Mouse (Mus musculus) monocyte, adult 2 months (primary cell): ENCODE data around the gene Lnx1.

Experiments used
- DNase-seq, 2 experiments: peaks; one replicate each; pipeline ENCODE4 v3.0.0; 2022; ENCODE audit warnings: low spot score in 2 of 2, low read depth in 1 of 2

The Lnx1 gene

DNA sequence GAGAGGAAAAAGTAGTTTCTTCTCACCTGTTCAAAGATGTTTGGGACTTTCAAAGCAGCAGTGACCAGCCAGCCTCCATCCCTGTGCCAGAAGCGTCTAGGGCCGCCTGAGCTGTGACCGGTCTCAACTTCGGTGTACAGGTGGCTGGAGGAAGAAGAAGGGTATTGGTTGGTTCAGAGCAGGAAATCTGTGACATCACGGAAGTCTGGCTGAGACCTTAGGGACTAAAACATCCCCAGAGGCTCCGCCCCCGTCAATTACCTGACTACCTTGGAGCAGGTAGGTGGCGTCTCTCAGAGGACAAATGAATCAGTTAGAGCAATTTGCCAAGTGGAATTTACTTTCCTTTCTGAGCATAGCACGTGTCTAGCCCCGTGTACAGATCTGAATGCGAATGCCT, at the start of gene Lnx1:
TSS of gene Lnx1 (minus strand) at position 147 of the 400 bp plus-strand sequence.
- no peak for DNase-seq

DNA sequence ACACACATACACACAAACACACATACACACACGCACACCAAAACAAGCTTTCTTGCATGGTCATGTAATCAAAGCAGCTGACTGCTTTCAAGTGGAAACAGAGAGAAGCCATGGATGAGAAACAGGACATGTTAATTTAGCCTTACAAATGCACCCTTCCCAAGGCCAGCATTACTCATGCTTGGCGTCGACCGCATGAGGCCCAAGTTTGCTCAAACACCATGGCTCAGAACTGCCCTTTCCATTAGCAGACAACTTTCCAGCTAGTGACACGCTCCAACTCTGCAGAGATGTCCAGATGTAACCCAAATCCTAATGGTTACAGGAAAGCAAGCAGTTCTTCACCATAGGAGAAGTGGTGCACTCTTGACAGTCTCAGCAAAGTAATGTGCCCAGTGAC, 47.8 kb upstream of the Lnx1 start:
- DNase-seq: no peak

DNA sequence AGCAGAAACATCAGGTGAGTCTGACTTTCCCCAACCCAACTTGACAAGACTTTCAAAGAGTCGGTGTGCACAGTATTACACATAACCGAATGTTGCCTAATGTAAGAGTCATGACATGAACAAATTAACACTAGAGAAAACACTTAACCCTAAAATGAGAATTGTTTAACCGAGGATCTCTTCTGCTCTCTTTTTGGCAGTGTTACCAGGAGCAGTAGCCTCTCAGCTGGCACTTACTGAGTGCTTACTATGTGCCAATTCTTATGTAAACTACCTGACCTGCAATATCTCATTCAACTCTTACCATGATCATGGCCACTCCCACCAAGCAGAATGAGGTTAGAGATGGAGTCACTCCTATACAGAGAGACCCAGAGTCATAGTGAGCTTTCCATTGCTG, 44.8 kb upstream of the Lnx1 start:
- no peak for DNase-seq

DNA sequence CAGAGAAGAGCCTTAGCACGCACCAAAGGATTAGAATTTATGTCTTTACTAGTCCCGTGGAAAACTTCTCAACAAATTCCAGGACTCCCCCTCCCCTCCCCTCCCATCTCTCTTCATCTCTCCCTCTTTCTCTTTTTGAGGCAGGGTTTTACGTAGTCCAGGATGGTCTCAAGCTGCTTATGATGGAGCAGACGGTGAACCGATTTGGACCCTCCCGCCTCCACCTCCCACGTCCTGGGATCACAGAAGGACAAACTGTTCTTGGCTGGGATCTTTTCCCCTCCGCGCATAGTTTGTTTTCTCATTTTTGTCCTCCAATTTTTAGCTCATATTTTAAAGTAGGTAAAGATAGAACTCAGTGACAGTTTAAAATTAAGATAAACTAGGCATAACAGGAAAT, 38.2 kb upstream of the Lnx1 start:
- DNase-seq: no peak

DNA sequence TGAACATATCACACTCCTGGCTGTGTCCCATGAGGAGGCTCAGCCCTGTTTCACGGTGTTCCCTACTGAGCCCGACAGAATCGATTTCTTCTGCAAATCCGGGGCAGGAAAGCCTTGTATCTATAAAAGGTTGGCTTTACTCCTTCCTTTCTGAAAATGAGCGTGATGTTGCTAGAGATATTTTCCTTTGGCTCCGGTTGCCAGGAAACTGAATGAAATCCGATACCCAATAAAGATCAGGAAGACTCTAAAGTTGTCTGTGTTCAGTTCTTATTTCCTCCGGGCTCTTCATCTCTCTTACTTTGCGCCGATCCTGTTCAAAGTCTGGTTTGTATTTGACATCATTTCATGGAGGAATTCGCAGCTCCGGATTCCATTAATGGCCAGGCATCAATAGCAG, 36.7 kb upstream of the Lnx1 start:
- no peak for DNase-seq

DNA sequence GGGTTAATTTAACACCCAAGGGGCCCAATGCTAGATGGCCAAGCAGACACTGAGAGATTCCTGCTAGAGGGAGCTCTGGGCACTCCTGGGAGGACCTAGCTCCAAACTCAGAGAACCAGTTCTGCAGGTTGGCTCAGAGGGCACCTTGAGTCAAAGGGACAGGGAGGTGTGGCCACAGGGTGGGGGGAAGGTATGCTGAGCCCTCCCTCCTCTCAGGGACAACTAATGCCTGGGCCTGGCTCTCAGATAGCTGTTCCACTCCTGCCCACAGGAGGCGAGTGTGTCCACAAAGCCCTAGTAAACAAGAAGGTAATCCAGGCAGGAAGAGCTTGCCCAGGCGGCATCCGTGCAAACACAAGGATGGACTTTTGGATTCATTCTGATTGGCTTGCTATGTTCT, 35.6 kb upstream of the Lnx1 start:
- no peak for DNase-seq

DNA sequence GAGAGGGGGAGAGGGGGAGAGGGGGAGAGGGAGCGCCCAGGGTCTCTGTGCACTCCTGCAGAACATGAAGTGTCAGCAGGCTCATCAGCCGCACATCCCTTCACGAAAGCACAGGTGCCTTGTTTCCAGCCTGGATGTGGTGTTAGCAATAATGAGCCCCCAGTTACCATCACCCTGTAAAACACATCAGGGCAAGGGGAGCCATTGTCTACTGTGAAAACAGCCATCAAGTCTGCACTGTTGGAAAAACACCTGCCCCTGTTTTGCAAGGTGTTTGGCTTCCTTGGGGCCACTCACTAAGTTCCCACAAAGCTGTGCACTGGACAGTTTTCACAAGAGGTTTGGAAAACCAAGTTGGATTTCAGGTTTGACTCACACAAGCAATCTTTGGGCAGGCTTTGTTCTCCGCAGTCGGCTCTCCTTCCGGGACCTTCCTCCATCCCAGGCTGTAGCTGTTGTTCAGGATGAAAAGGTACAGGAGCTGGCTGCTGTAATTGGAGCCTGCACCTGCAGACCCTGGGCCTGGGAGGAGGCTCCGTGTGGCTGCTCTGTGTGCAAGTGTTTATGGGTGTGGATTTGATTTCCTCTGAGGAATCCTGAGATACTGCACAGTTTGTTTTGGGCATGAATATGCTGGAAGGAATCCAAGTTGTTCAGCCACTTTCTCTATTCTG, 31.3 kb upstream of the Lnx1 start:
- no peak for DNase-seq

DNA sequence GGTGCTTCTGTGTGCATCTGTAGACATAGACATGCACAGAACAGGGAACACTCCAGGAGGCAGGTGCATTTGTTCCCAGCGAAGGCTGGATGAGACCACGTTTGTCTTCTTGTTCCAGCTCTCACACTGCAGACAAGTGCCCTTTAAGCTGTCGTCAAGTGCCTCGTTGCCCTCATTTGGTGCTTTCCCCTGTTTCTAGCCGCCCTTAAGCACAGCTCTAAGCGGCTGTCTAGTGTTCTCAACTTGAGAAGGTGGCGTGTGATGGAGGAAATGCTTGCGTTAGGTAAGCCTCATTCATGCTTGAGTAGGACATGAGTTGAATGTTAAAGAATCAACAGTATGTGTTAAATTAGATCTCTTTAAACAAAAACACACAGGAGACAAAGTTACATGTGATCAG, 29.9 kb upstream of the Lnx1 start:
- no peak for DNase-seq

DNA sequence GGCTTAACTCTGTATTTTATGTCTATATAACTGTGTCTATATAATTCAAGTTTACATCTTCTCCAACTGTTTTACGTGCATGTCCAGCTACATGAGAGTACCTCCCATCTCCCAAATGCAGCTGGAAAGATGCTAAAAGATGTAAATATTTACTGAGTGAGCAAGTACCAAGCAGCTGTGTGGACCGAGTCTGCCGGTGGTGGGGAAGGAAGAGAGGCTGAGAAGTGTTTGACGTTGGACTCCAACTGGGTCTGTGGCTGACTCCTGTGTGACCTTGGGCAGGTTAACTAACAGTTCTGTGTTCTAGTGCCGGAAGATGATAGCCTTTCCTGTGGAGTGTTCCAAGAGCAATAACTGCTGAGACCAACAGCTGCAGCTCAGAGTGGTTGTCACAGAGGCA, 27.9 kb upstream of the Lnx1 start:
- DNase-seq: no peak

DNA sequence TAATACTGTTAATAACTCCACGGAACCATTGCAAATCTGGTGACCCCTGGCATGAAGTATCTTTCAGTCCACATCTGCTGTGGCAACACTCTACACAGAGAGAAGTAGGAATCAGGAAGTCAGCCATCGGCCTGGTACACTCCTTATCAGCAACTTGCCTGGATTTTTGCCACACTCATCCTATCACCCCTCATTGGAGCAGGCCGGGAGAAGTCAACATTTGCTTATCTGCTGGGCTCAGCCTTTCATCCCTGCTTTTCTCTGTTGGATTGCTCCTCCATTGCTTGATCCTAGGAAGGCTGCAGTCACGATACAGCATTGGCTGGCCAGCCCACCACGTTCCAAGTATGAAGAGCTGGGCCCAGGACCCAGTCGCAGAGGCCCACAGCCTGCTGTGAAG, 26.9 kb upstream of the Lnx1 start:
- no peak for DNase-seq

DNA sequence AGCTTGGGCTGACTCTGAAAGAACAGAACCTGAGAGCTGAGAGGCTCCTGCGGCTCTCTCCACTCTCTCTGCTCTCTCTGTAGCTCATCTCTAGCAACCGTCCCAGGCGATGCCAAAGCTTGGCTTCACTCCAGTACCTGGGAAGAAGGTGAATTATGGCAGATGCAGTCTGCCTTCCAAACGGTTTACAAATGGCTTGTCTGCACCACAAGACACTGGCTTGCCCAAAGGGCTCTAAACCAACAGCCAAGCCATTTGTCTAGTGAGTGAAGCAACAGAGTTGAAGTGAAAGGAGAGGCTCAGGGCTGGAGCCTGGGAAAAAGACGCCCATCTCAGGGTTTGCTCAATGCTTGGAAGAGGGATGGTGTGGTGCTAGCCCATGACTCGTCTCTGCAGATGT, 25.5 kb upstream of the Lnx1 start:
- no peak for DNase-seq

DNA sequence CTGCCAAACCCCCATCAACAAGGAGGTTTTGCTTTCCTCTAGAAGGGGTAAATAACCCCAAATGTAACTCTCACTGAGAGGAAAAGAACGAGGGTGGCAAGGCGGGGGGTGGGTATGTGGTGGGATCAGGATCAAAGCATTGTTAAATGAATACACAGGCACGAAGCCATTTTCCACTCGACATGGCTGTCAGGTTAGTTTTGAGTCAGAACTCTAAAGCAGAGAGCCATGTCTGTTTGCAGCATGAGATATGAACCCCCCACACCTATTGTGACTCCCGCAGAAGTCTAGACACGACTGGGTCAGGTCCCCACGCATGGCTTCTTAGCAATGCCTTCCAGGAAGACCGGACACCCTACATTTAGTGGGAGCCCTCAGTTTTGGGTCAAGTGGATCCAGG, 24.6 kb upstream of the Lnx1 start:
- DNase-seq: no peak

DNA sequence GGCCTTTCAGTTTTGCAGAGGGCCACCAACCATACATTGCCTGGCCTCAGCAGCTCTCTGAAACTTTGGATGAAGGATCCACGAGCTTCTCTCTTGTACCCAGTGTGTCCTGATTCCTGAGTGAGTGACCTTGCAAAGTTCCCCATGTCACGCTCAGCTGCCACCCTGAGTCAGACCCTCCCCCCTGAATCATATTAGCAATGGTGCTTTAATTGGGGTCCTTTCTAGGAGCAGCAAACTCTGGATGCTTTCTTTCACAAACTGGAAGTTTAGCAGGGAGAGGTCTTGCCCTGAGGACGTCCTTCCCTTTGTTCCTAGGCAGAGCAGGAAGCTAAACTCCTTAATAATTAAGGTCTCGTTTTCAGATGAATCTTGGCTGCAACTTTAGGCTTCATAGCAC, 22.8 kb upstream of the Lnx1 start:
- no peak for DNase-seq

DNA sequence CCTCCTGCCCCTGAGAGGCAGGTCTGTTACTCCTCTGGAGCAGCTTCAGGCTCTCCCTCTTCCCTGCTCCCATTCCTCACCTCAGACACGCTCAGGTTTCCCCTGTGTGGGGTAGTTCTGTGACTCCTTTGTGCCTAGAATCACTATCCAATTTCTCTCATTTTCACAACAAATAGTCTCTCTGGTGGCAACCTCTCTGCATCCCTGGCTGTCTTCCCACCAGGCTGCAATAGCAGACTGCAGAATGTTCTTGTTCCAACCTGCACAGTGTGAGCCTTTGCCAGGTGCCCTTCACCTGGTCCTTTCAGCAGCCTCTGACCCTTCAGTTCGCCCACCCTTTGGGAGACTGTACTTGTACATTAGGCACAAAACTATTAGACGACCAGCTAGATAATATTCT, 19.1 kb upstream of the Lnx1 start:
- DNase-seq: no peak

DNA sequence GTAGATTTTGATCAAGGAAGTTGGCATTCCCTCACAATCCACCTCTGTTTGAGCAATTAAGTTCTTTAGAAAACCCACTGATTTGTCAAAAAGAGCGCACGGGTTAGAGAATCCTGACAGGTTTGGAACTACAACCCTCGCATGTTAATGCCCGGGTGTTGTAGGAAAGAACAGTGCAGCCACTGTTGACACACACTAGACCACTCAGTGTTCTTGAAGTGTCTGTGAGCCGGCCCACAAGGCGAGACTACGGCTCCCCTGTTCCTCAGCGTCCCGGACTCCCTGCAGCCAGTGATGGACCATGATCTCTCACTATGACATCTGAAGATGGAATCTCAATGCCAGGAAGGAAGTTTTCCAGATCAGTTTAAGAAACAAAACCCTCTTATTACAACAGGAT, 17.9 kb upstream of the Lnx1 start:
- DNase-seq: no peak

DNA sequence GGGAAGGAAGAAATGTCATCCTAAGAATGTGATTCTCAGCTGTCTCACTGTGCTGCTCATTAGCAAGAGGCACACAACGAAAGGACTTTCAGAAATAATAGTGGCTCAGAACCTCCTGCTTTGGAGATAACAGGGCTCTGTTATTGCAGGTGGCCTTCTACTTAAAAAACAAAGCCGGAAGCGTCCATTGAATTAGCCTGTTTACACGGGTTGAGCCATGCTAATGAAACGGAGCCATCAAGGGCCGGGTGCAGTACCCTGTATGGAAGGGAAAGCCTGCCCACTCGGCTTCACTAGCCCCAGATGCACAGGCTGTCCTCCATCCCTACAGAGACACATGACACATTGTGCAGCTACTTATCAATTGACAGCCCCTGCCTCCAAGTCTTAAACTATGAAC, 13.5 kb upstream of the Lnx1 start:
- no peak for DNase-seq

DNA sequence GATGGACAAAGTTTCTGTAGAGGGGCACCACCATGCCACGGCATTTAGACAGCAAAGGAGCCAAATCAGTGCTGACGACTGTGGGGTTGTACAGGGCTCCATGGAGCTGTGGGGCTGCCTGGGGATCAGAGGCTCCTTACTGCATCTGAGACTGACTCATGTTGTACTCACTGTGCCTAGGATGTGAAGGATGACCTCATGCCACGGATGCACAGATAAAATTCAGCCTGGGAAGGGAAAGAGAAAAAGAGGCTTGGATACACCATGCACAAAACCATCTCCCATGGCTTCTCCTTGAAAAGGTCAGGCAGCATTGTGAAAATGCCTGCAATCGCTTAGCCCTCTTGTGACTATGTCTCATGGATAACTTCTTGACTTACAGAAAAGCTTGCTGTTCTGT, 10.1 kb upstream of the Lnx1 start:
- DNase-seq: no peak

DNA sequence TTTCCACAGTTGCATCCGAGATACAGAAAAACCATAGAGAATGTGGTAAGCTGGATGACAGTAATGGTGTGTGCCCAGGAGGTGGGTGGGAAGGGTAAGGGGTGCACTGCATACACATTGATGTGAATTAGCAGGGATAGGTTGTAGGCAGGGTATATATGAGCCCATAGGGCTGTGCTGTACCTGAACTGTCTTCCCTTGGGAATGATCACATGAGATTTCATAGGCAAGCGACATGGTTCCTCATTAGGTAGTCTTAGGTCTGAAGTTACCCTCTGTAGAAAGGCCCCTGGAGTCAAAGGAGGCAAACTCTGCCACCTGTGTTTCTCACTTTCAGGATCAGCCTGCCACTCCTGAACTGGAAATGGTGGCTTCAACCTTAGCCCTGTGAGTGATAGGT, 9.3 kb upstream of the Lnx1 start:
- DNase-seq: no peak

DNA sequence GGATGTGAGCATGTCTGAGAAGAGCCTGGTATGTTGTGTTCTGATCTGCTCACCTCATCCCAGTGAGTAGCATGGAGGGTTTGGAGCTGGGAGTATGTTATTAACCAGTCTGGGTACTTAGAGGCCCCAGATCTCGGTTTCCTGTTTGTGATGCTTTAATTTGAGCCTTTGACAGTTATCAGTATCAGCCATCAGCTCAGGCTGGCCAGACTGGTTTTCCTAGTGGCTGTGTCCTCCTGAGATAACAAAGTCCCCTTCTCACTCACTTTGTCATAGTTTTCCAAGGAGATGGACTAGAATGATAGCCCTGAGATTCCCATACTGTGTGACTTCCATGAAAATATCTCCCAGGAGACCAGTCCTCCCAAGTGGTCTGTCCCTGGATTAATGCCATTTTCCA, 8.3 kb upstream of the Lnx1 start:
- no peak for DNase-seq

DNA sequence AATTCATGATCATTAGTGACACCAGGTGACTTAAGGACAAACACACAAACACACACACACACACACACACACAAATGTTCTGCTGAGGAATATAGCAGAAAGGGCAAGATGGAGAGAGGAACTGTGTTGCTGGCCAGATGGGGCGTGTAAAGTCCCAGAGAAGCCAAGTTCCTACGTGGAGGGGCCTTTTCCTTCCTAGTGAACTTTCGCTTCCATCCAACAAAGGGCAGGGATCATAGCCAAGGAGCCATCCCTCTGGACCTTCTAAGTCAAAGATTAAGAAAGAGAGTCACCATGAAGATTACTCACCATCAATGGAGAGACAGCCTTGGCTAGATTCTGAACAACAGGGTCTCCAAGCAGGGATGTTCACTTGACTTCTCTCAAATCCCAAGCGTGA, 7.5 kb upstream of the Lnx1 start:
- DNase-seq: no peak

DNA sequence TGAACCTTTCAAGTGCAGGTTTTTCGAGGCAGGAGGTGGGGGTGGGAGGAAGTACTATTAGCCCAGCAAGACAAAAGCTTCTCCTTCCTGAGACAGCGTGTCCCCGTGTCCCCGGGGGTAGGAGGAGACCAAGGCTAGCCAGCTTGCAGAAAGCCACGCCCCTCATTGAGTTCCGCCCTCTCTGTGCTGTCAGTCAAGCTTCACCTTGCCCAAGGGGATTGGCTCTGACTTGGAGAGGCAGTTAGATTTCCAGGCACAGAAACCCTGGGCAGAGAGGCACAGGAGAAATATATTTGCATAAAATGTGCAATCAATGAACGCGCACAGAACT, 1.7 kb upstream of the Lnx1 start:
- DNase-seq: peak; percentile 7 to 25

DNA sequence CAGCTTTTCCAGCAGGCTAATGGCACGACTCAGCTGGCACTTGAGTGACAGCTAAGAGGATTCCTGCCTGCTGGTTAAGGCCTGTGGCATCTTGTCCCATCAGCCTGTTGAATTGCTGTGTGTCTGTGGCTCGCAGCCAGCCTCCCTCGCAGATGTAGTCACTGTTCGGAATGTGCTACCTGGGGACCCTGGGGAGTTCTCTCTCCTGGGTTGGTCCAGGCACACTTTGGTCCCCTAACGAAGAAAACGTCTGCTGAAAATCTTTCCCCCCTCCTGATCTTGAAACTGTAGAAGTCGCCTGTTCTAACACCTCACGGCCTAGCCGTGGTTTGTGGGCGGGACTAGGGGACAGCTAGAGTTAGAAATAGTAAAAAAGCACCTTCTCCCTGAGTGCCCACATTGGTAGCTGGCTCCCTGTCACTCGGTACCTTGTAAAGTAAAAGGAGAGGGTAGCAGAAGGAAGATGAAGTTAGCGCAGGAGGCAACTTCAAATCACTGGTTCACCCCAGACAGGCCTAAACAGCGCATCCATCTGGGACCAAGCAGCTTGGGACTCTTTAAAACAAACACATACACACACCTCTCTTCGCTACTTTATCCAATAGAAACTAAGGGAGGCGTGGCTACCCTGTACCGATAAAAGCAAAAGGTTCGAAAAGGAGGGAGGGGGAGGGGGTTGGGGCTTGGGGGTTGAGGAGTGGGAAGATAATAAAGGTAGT, 1.2 kb upstream of the Lnx1 start:
- no peak for DNase-seq

DNA sequence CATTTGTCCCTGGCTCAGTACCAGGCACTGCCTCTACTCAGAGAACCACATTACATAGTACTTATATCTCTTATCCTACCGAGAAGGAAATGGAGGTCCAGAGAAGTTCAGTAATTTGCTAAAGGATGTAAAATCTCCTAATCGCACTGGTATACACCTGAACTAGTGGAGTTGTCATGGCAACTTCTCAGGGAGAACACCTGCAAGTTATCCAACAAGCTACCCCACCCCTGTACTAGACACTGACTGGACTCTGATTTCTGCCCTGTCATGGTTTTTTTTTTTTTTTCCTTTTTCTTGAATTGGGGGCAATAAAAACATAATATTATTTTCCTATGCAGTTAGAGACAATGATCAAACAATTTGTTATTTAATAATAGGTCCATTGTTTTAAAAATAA, 1.8 kb downstream of the Lnx1 start:
- DNase-seq: no peak
